Mouse (Mus musculus): Measurements from ENCODE around the gene Kremen2. TPM values are rescaled to one million over a fixed set of nuclear protein-coding genes. Genes with fewer than 3 reads are reported as not detected.
A peak's percentile ranks its signal among the peaks of the same experiment; 100 is the strongest.

Kremen2 gene
- polyA plus RNA-seq, 1 experiment from 2014 or later: 50.2 TPM

DNA sequence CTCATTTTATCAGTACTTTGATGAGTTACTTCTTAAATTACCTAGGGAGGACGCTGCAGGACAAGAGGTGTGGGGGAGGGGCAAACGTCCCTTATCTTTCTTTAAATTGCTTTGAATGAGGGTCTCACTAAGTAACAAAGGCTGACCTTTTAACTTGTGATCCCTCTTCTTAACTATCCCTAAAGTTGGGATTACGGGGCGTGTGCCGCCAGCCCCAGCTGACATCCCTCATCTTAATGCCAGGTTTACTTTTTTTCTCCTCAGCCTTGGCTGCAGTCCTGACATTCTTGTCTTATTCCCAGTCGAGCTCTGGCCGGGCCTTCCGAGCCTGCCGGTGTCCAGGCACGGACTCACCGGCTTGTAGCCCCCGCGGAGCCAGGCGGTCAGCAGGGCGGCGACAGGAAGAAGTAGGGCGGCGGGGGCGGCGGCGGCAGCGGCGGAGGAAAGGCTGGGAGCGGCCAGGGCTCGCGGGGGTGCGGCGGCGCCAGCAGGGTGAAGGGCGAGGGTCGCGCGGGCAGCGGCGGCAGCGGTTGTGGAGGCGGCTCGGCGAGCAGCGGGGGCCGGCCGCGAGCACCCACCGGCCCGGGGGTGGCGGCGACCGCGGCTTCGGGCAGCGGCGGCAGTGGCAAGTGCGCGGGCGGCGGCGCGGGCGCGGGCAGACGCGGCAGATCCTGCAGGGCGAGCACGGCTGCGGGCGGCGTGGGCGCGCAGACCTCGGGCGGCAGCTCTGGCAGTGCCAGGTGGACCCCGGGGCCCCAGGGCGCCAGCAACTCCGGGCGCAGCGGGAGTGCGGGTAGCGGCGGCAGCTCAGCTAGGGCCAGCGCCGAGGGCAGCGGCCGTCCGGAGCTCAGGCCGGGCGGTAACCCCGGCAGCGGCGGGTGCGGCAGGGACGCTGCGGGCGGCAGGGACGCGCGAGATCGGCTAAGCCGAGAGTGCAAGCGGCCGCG is 46.2 kb downstream of the Kremen2 start:
- no peaks in the 10 kb centered on the region for H3K9me3 ChIP-seq
- peak; percentile 35; the same call in 1 of the 2 replicates for ATAC-seq (ENCODE audit: insufficient number of reproducible peaks, low FRiP score, low TSS enrichment, low read depth)
- H3K4me2 ChIP-seq: peak overlapping the region; percentile 100
- 1% methylated on average over 85 of the region's 101 CpGs for WGBS
- peak overlapping the region; percentile 33 for H3K9ac ChIP-seq
- H3K36me3 ChIP-seq: no peaks in the 10 kb centered on the region
- H3K27me3 ChIP-seq: peaks cover 41% of the 10 kb centered on the region
- H3K4me3 ChIP-seq: peak overlapping the region; percentile 60
- H3K4me1 ChIP-seq: peaks cover 13% of the 10 kb centered on the region
- H3K27ac ChIP-seq: no peak overlapping the region

DNA sequence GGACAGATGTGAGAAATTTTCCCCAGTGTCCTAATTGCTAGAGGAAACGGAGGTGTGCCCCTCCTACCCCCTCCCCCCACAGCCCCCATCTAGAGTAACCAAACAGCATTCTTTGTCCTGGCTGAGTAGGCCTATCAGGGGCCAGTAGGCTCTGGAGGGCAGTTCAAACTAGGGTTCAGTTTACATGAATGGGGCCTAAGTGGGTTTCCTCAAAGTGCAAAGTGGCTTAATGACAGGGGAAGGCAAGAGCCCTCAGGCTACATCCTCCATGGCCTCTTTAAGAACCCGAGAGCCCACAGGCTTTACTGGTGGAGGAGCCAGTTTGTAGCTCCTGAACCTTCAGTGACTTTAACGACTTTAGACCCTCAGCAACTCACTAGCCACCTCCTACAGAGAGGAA is 49.8 kb downstream of the Kremen2 start:
- Histone ChIP-seq H3K9ac (no peak overlapping the region), H3K36me3 (no peaks in the 10 kb centered on the region), H3K27ac (no peak overlapping the region), H3K4me1 (peaks cover 13% of the 10 kb centered on the region), H3K4me2 (no peak overlapping the region), H3K4me3 (no peak overlapping the region), H3K9me3 (no peaks in the 10 kb centered on the region), H3K27me3 (peaks cover 30% of the 10 kb centered on the region)
- ATAC-seq (ENCODE audit: insufficient number of reproducible peaks, low FRiP score, low TSS enrichment, low read depth): no peak
- WGBS: 10% methylated on average over 3 of the region's 3 CpGs

DNA sequence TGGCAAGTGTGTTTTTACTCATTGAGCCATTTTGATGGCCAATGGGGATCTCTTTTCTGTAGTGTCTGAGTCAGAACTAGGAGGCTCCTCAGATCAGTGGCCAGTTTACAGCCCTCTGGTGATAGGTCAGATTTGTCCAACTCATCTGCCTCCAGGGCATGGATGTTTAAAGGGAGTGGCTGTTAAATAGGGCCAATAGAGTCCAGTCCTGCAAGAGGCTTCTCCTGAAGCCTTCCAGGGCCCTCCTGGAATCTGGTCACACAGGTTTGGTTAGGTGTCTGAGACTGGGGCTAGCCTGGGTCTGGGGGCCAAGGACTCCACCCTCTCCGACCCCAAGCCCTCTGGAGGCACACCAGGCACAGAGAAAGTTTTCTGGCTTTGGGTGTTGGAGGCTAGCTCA is 51.1 kb downstream of the Kremen2 start:
- Histone ChIP-seq H3K9me3 (no peaks in the 10 kb centered on the region), H3K27ac (no peak overlapping the region), H3K4me2 (no peak overlapping the region), H3K9ac (no peak overlapping the region), H3K27me3 (peaks cover 18% of the 10 kb centered on the region), H3K36me3 (no peaks in the 10 kb centered on the region), H3K4me1 (peaks cover 4% of the 10 kb centered on the region), H3K4me3 (no peak overlapping the region)
- 40% methylated on average over 1 of the region's 1 CpGs for WGBS
- no peak for ATAC-seq (ENCODE audit: insufficient number of reproducible peaks, low FRiP score, low TSS enrichment, low read depth)

Other genes starting within 250 kb of the Kremen2 start
- gene Zfp213, start 181.6 kb downstream of the Kremen2 start, polyA plus RNA-seq (2015; fragmentation: Nextera tagmentation; extraction: Ambion mirVana): 17.5 and 18.2 TPM in 2 replicates
- gene Zfp13, start 146.3 kb downstream of the Kremen2 start, polyA plus RNA-seq (2015; fragmentation: Nextera tagmentation; extraction: Ambion mirVana): 12.4 and 12.9 TPM in 2 replicates
- gene Zscan10, start 145.0 kb downstream of the Kremen2 start, polyA plus RNA-seq (2015; fragmentation: Nextera tagmentation; extraction: Ambion mirVana): 0.16 and 0.18 TPM in 2 replicates
- 0.79 and 0.86 TPM in 2 replicates for gene Mmp25, start 100.6 kb downstream of the Kremen2 start, polyA plus RNA-seq (2015; fragmentation: Nextera tagmentation; extraction: Ambion mirVana)
- gene Bicdl2, start 85.3 kb downstream of the Kremen2 start, polyA plus RNA-seq (2015; fragmentation: Nextera tagmentation; extraction: Ambion mirVana): 20.8 and 21.3 TPM in 2 replicates
- gene Hcfc1r1, start 72.2 kb downstream of the Kremen2 start, polyA plus RNA-seq (2015; fragmentation: Nextera tagmentation; extraction: Ambion mirVana): 84.2 and 99.2 TPM in 2 replicates
- gene Thoc6, start 72.0 kb downstream of the Kremen2 start, polyA plus RNA-seq (2015; fragmentation: Nextera tagmentation; extraction: Ambion mirVana): 38.8 and 43.2 TPM in 2 replicates
- gene Tnfrsf12a, start 68.4 kb downstream of the Kremen2 start, polyA plus RNA-seq (2015; fragmentation: Nextera tagmentation; extraction: Ambion mirVana): 28.0 and 43.9 TPM in 2 replicates
- 7.0 and 10.1 TPM in 2 replicates for gene Cldn6, start 66.6 kb downstream of the Kremen2 start, polyA plus RNA-seq (2015; fragmentation: Nextera tagmentation; extraction: Ambion mirVana)
- gene Cldn9, start 61.8 kb downstream of the Kremen2 start, polyA plus RNA-seq (2015; fragmentation: Nextera tagmentation; extraction: Ambion mirVana): 5.1 and 5.8 TPM in 2 replicates
- 2.2 and 2.9 TPM in 2 replicates for gene 1520401A03Rik, start 23.1 kb downstream of the Kremen2 start, polyA plus RNA-seq (2015; fragmentation: Nextera tagmentation; extraction: Ambion mirVana)
- 45.6 and 49.5 TPM in 2 replicates for gene Pkmyt1, start 19.5 kb downstream of the Kremen2 start, polyA plus RNA-seq (2015; fragmentation: Nextera tagmentation; extraction: Ambion mirVana)
- gene Paqr4, start 5.0 kb downstream of the Kremen2 start, polyA plus RNA-seq (2015; fragmentation: Nextera tagmentation; extraction: Ambion mirVana): 17.6 and 20.4 TPM in 2 replicates
- gene Flywch1, start 25.8 kb upstream of the Kremen2 start, polyA plus RNA-seq (2015; fragmentation: Nextera tagmentation; extraction: Ambion mirVana): 65.7 and 69.8 TPM in 2 replicates
- gene Flywch2, start 40.2 kb upstream of the Kremen2 start, polyA plus RNA-seq (2015; fragmentation: Nextera tagmentation; extraction: Ambion mirVana): 34.2 and 39.9 TPM in 2 replicates
- gene Srrm2, start 44.7 kb upstream of the Kremen2 start, polyA plus RNA-seq (2015; fragmentation: Nextera tagmentation; extraction: Ambion mirVana): 425 and 436 TPM in 2 replicates
- gene Elob, start 83.3 kb upstream of the Kremen2 start, polyA plus RNA-seq (2015; fragmentation: Nextera tagmentation; extraction: Ambion mirVana): 1,045 and 1,117 TPM in 2 replicates
- gene Prss33, start 90.2 kb upstream of the Kremen2 start, polyA plus RNA-seq (2015; fragmentation: Nextera tagmentation; extraction: Ambion mirVana): not detected in 2 replicates
- gene Prss32, start 98.0 kb upstream of the Kremen2 start, polyA plus RNA-seq (2015; fragmentation: Nextera tagmentation; extraction: Ambion mirVana): not detected in 2 replicates
- gene Prss41, start 98.3 kb upstream of the Kremen2 start, polyA plus RNA-seq (2015; fragmentation: Nextera tagmentation; extraction: Ambion mirVana): 0.73 and 1.0 TPM in 2 replicates
- not detected in 2 replicates for gene Prss21, start 122.2 kb upstream of the Kremen2 start, polyA plus RNA-seq (2015; fragmentation: Nextera tagmentation; extraction: Ambion mirVana)
- not detected in 2 replicates for gene Dcpp1, start 135.0 kb upstream of the Kremen2 start, polyA plus RNA-seq (2015; fragmentation: Nextera tagmentation; extraction: Ambion mirVana)
- not detected in 2 replicates for gene Dcpp2, start 135.0 kb upstream of the Kremen2 start, polyA plus RNA-seq (2015; fragmentation: Nextera tagmentation; extraction: Ambion mirVana)
- gene Dcpp3, start 171.6 kb upstream of the Kremen2 start, polyA plus RNA-seq (2015; fragmentation: Nextera tagmentation; extraction: Ambion mirVana): 0.69 TPM in 1 of 2 replicates, not detected in the other
- gene Sbp, start 195.8 kb upstream of the Kremen2 start, polyA plus RNA-seq (2015; fragmentation: Nextera tagmentation; extraction: Ambion mirVana): not detected in 2 replicates
- gene Sbpl, start 209.4 kb upstream of the Kremen2 start, polyA plus RNA-seq (2015; fragmentation: Nextera tagmentation; extraction: Ambion mirVana): not detected in 2 replicates
- gene Prss30, start 234.7 kb upstream of the Kremen2 start, polyA plus RNA-seq (2015; fragmentation: Nextera tagmentation; extraction: Ambion mirVana): not detected in 2 replicates

Data from limb, embryonic 15.5 days (tissue).